Mouse (Mus musculus) MEL (cell line): ENCODE results near the gene Sobp.

Experiments used
- CTCF ChIP-seq, 3 experiments: IDR thresholded peaks in 2 of 3; conservative IDR thresholded peaks in 1 of 3; 2 replicates each; pipeline ENCODE4 v1.5.1; 2011 to 2012; ENCODE audit warnings: low read length in 3 of 3, low read depth in 2 of 3, mild to moderate bottlenecking in 2 of 3, improper control_type of control experiment in 1 of 3, inconsistent platforms in 1 of 3, mixed read lengths in 1 of 3, moderate library complexity in 1 of 3; ENCODE audit not compliant: control insufficient read depth in 1 of 3, insufficient read depth in 1 of 3, poor library complexity in 1 of 3, severe bottlenecking in 1 of 3
- ETS1 ChIP-seq: IDR thresholded peaks from 2 replicates; pipeline ENCODE4 v1.6.1; 2012; ENCODE audit warnings: low read depth, mild to moderate bottlenecking, inconsistent platforms, low read length, improper control_type of control experiment, moderate library complexity
- MAZ ChIP-seq: IDR thresholded peaks from 2 replicates; pipeline ENCODE4 v1.6.1; 2012; ENCODE audit warnings: low read depth, mild to moderate bottlenecking, inconsistent platforms, low read length, improper control_type of control experiment
- POLR2A ChIP-seq, 2 experiments: IDR thresholded peaks; 2 replicates each; pipeline ENCODE4 v1.6.1; 2011 to 2012; ENCODE audit warnings: low read length in 2 of 2, mild to moderate bottlenecking in 2 of 2, control low read depth in 1 of 2, improper control_type of control experiment in 1 of 2, low read depth in 1 of 2, moderate library complexity in 1 of 2; ENCODE audit not compliant: control insufficient read depth in 1 of 2, insufficient read depth in 1 of 2, poor library complexity in 1 of 2
- POLR2AphosphoS2 ChIP-seq: IDR thresholded peaks from 2 replicates; pipeline ENCODE4 v1.6.1; 2011; ENCODE audit warnings: low read length, improper control_type of control experiment
- USF1 ChIP-seq: IDR thresholded peaks from 2 replicates; pipeline ENCODE4 v1.6.1; 2014; ENCODE audit warnings: low read depth, mild to moderate bottlenecking, inconsistent platforms, low read length, improper control_type of control experiment, moderate library complexity
- USF2 ChIP-seq, 2 experiments: IDR thresholded peaks; 2 replicates each; pipeline ENCODE4 v1.6.1; 2011 to 2012; ENCODE audit warnings: improper control_type of control experiment in 2 of 2, low read length in 2 of 2, borderline replicate concordance in 1 of 2, inconsistent platforms in 1 of 2, low read depth in 1 of 2, mild to moderate bottlenecking in 1 of 2; ENCODE audit not compliant: insufficient read depth in 1 of 2
- ZKSCAN1 ChIP-seq: IDR thresholded peaks from 2 replicates; pipeline ENCODE4 v1.6.1; 2012; ENCODE audit warnings: low read depth, mild to moderate bottlenecking, inconsistent platforms, low read length, improper control_type of control experiment, moderate library complexity

DNA sequence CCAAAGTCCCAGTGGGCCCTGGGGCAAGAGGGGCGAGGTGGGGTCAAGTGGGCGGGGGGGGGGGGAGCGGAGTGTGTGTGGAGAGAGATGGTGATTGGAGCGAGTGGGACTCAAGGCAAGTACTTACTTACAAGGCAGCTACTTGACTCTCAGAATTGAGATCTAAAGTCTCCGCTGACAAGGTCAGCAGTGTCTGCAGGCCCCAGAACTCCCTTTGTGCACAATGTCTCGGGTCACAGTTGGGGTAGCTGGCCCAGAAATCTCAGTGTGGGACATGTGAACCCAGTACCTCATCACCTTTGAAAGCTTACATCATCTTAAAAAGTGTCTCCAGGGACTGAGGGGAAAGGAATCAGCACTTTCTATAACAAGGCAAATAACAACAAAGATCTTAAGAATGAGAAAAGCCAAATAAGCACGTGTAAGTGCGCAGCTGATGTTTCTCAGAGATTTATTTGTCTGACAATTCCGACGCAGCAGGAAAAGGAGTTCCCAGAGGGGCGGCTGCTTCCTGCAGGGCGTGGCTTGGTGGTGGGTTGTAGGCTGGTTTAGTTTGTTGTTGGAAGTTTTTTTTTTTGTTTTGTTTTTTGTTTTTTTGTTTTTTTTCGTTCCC lies 172.2 kb downstream of the Sobp start:
- TF ChIP-seq USF2 (IDR thresholded peaks at IDR 0.05; ENCODE audit: borderline replicate concordance in 1 of 2, insufficient read depth in 1 of 2, low read depth in 1 of 2, low read length in 2 of 2) (no peak), POLR2AphosphoS2 (no peak), ETS1 (no peak), MAZ (no peak), USF1 (no peak), POLR2A (IDR thresholded peaks at IDR 0.05; ENCODE audit: control insufficient read depth in 1 of 2, insufficient read depth in 1 of 2, low read depth in 1 of 2, low read length in 2 of 2, poor library complexity in 1 of 2) (no peak), ZKSCAN1 (no peak), CTCF (IDR thresholded peaks at IDR 0.05 in 2 of 3, conservative IDR thresholded peaks at IDR 0.05 in 1 of 3; ENCODE audit: control insufficient read depth in 1 of 3, insufficient read depth in 1 of 3, low read depth in 2 of 3, low read length in 3 of 3, poor library complexity in 1 of 3, severe bottlenecking in 1 of 3) (no peak)
